Mouse (Mus musculus): Measurements from ENCODE around the gene Dclk3.

DNA sequence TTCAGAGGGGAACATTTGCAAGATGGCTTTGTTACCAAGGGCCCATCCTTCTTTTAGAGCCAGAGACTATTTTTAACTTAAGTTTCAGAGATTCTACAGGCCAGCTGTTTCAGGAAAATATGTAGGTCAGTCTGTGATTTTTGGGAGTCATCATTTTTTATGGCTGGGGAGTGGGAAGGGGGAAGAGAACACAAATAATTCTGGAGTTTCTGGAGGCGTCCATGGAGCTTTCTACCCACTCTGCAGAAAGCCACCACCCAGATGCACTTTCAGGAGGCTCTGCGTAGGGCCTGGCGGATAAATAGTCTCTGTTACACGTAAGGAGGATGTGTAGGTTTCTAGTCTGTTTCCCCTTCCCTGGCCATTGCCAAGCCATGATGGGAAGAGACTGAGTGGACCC, 38.8 kb upstream of the Dclk3 start:
- TF ChIP-seq CTCF (IDR thresholded peaks at IDR 0.05; ENCODE audit: low read depth, low read length) (no peak), GATA1 (IDR thresholded peaks at IDR 0.05; ENCODE audit: borderline replicate concordance, low read length) (no peak)

Measured in G1E (cell line).